Mouse (Mus musculus) cerebellum, adult 9-10 months (tissue): ENCODE results near the gene Tnr.
A peak's percentile ranks its signal among the peaks of the same experiment; 100 is the strongest.

Source experiments
- DNase-seq: peaks from one replicate; pipeline ENCODE4 v3.0.0; 2022

Tnr gene

GRCm38 (mm10) chr1:159730826-159731225 is 207.3 kb downstream of the Tnr start:
- no peak for DNase-seq

DNA sequence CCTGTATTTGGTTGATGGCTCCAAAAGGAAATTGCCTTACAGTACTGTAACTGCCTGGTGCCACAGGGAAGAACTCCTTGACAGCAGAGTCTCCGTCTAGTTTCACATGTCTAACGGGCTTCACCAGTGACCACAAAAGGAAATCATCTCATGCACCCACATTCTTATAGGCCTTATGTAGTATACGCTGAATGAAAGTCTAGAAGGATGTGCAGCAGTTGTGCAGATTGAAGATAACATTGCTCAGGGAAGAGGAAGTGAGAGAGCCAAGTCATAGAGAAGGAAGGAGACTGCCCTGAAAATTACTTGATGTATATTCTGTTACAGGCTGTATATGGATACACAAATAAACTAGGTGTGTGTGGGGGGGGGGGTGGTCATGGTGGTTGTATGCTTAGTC is 211.5 kb downstream of the Tnr start:
- no peak for DNase-seq

DNA sequence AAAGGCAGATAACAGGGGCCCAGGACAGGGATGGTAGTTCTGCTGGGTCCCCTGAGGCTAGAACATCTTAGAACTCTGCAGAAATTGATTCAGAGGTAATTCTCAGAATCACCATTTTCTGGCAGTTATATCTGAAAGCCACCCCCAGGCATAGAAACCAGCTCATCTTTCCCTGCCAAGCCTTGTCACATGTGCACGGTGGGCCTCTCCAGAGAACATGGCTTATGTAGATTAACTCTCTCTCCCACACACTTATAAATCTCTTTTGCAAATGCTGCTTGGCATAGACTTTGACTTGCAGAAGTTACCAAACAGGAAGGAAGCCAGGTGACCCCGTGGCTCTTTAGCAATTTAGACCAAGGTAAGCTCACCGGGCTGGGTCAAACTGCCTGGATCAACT is 215.9 kb downstream of the Tnr start:
- no peak for DNase-seq

GRCm38 (mm10) chr1:159741237-159742002 is 217.9 kb downstream of the Tnr start:
- DNase-seq: no peak

GRCm38 (mm10) chr1:159742003-159742274 is 218.4 kb downstream of the Tnr start:
- DNase-seq: no peak

GRCm38 (mm10) chr1:159743744-159744253 is 220.2 kb downstream of the Tnr start:
- no peak for DNase-seq

DNA sequence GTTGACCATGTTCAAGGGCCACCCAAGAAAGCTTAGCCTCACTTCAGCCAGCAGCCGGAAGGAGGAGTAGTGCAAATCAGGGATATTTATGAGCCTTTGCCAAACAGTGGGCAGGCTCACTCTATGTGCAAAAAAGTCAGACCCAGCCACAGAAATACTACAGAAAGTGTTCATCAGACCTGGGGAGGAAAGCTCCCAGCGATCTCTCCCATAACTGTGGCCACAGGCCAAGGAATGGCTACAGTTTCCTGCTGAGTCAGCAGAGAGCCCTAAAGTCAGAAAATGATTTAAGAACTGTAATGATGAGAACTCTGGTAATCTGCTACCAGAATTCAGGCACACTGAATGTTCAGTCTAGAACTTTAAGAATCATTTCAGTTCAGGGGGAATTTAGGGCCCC is 221.7 kb downstream of the Tnr start:
- DNase-seq: no peak

DNA sequence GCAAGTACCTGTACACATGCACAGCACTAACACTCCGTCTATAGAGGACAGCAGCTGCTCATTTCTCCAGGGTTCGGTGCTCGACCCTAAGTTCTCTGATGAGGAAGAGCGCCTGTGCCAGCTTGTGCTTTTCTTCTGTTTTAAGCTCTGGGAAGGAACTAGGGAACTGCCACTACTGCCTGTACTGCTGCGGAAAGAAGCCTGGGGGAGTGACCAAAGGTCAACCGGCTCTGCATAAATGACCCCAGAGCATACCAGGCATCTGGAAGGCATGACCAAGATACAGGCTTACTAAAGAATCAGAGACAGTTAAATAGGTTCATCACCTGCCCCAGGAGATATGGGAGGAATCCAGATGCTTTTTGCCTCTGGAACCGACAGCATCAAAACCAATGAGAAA is 224.4 kb downstream of the Tnr start:
- DNase-seq: no peak

- DNase-seq: no peak
These were observed 226.8 kb downstream of the Tnr start for GRCm38 (mm10) chr1:159750411-159750810.

DNA sequence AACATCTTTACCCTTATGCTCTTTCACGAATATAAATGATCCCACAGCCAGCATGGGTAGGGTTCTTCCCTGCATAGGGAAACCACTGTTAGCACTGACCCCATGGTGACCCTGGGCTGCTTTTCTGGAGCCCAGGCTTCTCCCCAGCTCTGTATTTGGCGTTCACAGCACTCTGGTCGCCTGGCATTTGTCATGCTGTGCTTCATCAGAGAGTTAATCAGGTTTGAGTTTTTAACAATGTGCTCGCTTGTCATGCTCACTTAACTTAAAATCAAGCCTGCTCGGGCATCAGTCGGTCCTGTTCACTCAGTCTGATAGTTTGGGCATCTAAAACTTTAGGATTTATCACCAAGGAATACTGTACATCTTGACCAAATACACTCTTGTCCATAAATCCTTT is 227.3 kb downstream of the Tnr start:
- DNase-seq: no peak

- no peak for DNase-seq
These were observed 237.4 kb downstream of the Tnr start for GRCm38 (mm10) chr1:159760970-159761369.

GRCm38 (mm10) chr1:159763901-159764300 is 240.3 kb downstream of the Tnr start:
- DNase-seq: no peak

- DNase-seq: no peak
These were observed 241.3 kb downstream of the Tnr start for GRCm38 (mm10) chr1:159764897-159765296.

DNA sequence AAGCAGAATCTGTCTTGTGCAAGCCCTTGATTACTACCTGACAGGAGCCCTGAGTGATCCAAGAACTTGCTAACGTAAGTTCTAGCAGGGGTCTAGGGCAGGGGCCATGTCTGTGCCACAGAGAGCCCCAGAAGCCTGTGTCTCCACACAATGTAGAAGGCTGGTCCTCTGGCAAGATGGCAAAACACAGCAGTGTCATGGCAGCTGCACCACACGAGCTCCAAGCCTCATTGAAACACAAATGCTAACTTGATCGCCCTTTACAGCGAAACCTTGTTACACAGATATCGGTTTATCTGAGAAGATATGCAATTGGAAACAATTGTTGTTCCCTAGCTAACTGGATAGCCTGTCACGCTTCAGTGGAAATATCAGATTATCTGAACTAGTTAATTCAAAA is 246.4 kb downstream of the Tnr start:
- DNase-seq: no peak

- no peak for DNase-seq
These were observed 250.1 kb downstream of the Tnr start for GRCm38 (mm10) chr1:159773671-159774070.

GRCm38 (mm10) chr1:159775168-159775567 is 251.6 kb downstream of the Tnr start:
- DNase-seq: no peak

DNA sequence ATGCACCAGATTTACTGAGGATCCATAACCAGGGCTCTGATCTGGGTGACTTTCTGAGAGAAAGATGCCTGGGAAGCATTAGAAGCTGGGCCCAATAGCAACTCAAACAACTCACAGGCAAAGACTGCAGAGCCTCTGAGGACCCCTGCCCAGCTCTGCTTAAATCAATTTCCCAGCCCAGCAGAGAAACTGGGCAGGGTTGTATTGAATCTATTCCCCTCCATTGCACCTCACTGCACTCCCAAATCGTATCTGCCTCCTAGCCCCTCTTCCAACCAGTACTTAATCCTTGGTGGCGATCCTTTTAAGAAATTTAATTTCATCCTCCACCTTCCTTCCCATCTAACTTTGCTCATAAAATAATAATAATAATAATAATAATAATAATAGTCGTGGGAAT is 253.5 kb downstream of the Tnr start:
- no peak for DNase-seq

DNA sequence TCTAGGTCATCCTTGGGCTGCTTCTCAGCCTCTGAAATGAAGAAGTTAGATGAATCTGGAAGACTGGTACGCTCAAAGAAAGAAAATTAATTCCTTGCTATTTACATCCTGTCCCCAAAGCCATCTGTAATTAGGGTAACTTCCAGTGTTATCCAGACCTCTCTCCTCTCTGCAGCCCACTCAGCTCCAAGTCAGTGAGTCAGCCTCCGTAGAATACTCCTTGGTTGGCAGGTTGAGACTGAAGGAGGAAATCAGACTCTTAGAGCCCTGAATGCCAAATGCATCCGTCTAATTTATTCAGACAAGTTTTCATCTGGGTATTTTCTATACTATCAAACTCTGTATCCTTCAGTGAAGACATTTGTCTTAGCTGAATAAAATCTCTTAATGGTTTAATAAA is 255.9 kb downstream of the Tnr start:
- no peak for DNase-seq

GRCm38 (mm10) chr1:159783842-159784241 is 260.3 kb downstream of the Tnr start:
- DNase-seq: peak; percentile 78

GRCm38 (mm10) chr1:159788312-159788711 is 264.7 kb downstream of the Tnr start:
- no peak for DNase-seq

GRCm38 (mm10) chr1:159792546-159792945 is 269.0 kb downstream of the Tnr start:
- DNase-seq: no peak

- no peak for DNase-seq
These were observed 272.5 kb downstream of the Tnr start for GRCm38 (mm10) chr1:159796021-159796420.

DNA sequence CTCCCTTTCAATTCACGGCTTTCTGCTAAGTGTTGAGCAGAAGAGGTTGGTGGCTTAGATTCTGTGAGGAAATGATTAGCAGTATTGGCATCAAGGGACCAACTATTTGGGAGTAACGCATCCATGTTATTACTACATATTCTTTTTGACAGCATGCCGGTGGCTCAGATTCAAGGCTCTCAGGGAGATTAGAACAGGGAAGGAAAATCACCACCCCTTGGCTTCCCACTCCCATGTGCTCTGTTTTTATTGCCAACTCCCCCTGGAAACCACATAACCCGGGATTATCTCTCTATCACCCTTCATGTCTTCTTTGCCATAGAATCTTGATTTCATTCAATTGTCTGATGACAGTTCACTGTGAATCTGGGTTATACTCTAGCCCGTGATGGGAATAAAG is 276.8 kb downstream of the Tnr start:
- no peak for DNase-seq

- no peak for DNase-seq
These were observed 278.2 kb downstream of the Tnr start for GRCm38 (mm10) chr1:159801753-159802152.

GRCm38 (mm10) chr1:159803711-159804110 is 280.1 kb downstream of the Tnr start:
- no peak for DNase-seq
